Mouse (Mus musculus): ENCODE measurements around the gene Chst4.

- TF ChIP-seq CTCF (IDR thresholded peaks at IDR 0.05; ENCODE audit: low read depth, low read length): no peak
- no peak for TF ChIP-seq GATA1 (IDR thresholded peaks at IDR 0.05; ENCODE audit: borderline replicate concordance, low read length)
- TF ChIP-seq POLR2AphosphoS5 (IDR thresholded peaks at IDR 0.05; ENCODE audit: insufficient replicate concordance, low read depth, low read length): no peak
- TF ChIP-seq TAL1 (conservative IDR thresholded peaks at IDR 0.05; ENCODE audit: low read depth, low read length): no peak
Observed at GRCm38 (mm10) chr8:109990224-109990623, 49.3 kb downstream of the Chst4 start, which contains the start of gene Tat.
